Mouse (Mus musculus): Measurements from ENCODE around the gene Cracr2b. TPM values are rescaled to one million over a fixed set of nuclear protein-coding genes. Genes with fewer than 3 reads are reported as not detected.

Gene Cracr2b
- total RNA-seq, 2 experiments from 2014 or later, result 14.9 to 21.3 TPM

Other genes with a start within 250 kb of the Cracr2b start
- 2.2 TPM in 1 of 2 replicates, not detected in the other for gene Lmntd2, start 247.0 kb upstream of the Cracr2b start, total RNA-seq (2014; fragmentation: Nextera tagmentation)
- gene Lmntd2, start 247.0 kb upstream of the Cracr2b start, total RNA-seq (2017), result 0.34 TPM in 1 of 2 replicates, not detected in the other
- 3.1 and 4.5 TPM in 2 replicates for gene Rassf7, start 245.2 kb upstream of the Cracr2b start, total RNA-seq (2014; fragmentation: Nextera tagmentation)
- 2.0 and 4.5 TPM in 2 replicates for gene Rassf7, start 245.2 kb upstream of the Cracr2b start, total RNA-seq (2017)
- 70.9 and 75.4 TPM in 2 replicates for gene Phrf1, start 232.3 kb upstream of the Cracr2b start, total RNA-seq (2014; fragmentation: Nextera tagmentation)
- gene Phrf1, start 232.3 kb upstream of the Cracr2b start, total RNA-seq (2017), result 51.7 and 57.7 TPM in 2 replicates
- 0.38 and 1.3 TPM in 2 replicates for gene Irf7, start 194.6 kb upstream of the Cracr2b start, total RNA-seq (2014; fragmentation: Nextera tagmentation)
- 2.1 and 2.7 TPM in 2 replicates for gene Irf7, start 194.6 kb upstream of the Cracr2b start, total RNA-seq (2017)
- gene Cdhr5, start 184.3 kb upstream of the Cracr2b start, total RNA-seq (2014; fragmentation: Nextera tagmentation), result not detected in 2 replicates
- gene Cdhr5, start 184.3 kb upstream of the Cracr2b start, total RNA-seq (2017), result not detected in 2 replicates
- gene Sct, start 182.0 kb upstream of the Cracr2b start, total RNA-seq (2014; fragmentation: Nextera tagmentation), result not detected in 2 replicates
- not detected in 2 replicates for gene Sct, start 182.0 kb upstream of the Cracr2b start, total RNA-seq (2017)
- not detected in 2 replicates for gene Drd4, start 169.1 kb upstream of the Cracr2b start, total RNA-seq (2014; fragmentation: Nextera tagmentation)
- not detected in 2 replicates for gene Drd4, start 169.1 kb upstream of the Cracr2b start, total RNA-seq (2017)
- 43.3 and 52.4 TPM in 2 replicates for gene Deaf1, start 133.4 kb upstream of the Cracr2b start, total RNA-seq (2014; fragmentation: Nextera tagmentation)
- gene Deaf1, start 133.4 kb upstream of the Cracr2b start, total RNA-seq (2017), result 6.3 and 21.4 TPM in 2 replicates
- gene Tmem80, start 133.4 kb upstream of the Cracr2b start, total RNA-seq (2014; fragmentation: Nextera tagmentation), result 6.0 and 13.2 TPM in 2 replicates
- 4.5 and 8.7 TPM in 2 replicates for gene Tmem80, start 133.4 kb upstream of the Cracr2b start, total RNA-seq (2017)
- 0.11 TPM in 1 of 2 replicates, not detected in the other for gene Eps8l2, start 122.2 kb upstream of the Cracr2b start, total RNA-seq (2014; fragmentation: Nextera tagmentation)
- gene Eps8l2, start 122.2 kb upstream of the Cracr2b start, total RNA-seq (2017), result not detected in 2 replicates
- 289 and 344 TPM in 2 replicates for gene Taldo1, start 68.9 kb upstream of the Cracr2b start, total RNA-seq (2014; fragmentation: Nextera tagmentation)
- 559 and 668 TPM in 2 replicates for gene Taldo1, start 68.9 kb upstream of the Cracr2b start, total RNA-seq (2017)
- gene Gatd1, start 47.0 kb upstream of the Cracr2b start, total RNA-seq (2014; fragmentation: Nextera tagmentation), result 19.7 and 41.9 TPM in 2 replicates
- gene Gatd1, start 47.0 kb upstream of the Cracr2b start, total RNA-seq (2017), result 10.8 and 15.6 TPM in 2 replicates
- gene Cend1, start 31.6 kb upstream of the Cracr2b start, total RNA-seq (2014; fragmentation: Nextera tagmentation), result not detected in 2 replicates
- not detected in 2 replicates for gene Cend1, start 31.6 kb upstream of the Cracr2b start, total RNA-seq (2017)
- gene Slc25a22, start 23.2 kb upstream of the Cracr2b start, total RNA-seq (2014; fragmentation: Nextera tagmentation), result 18.8 and 36.2 TPM in 2 replicates
- gene Slc25a22, start 23.2 kb upstream of the Cracr2b start, total RNA-seq (2017), result 4.3 and 4.9 TPM in 2 replicates
- gene Pidd1, start 17.1 kb upstream of the Cracr2b start, total RNA-seq (2014; fragmentation: Nextera tagmentation), result 33.2 and 45.1 TPM in 2 replicates
- gene Pidd1, start 17.1 kb upstream of the Cracr2b start, total RNA-seq (2017), result 10.5 and 16.4 TPM in 2 replicates
- 2,601 and 5,139 TPM in 2 replicates for gene Rplp2, start 13.7 kb upstream of the Cracr2b start, total RNA-seq (2014; fragmentation: Nextera tagmentation)
- gene Rplp2, start 13.7 kb upstream of the Cracr2b start, total RNA-seq (2017), result 2,496 and 4,245 TPM in 2 replicates
- gene Pnpla2, start 5.9 kb upstream of the Cracr2b start, total RNA-seq (2014; fragmentation: Nextera tagmentation), result 93.9 and 97.0 TPM in 2 replicates
- gene Pnpla2, start 5.9 kb upstream of the Cracr2b start, total RNA-seq (2017), result 19.0 and 35.1 TPM in 2 replicates
- 19.2 and 20.0 TPM in 2 replicates for gene Cd151, start 6.3 kb downstream of the Cracr2b start, total RNA-seq (2014; fragmentation: Nextera tagmentation)
- 18.4 and 20.4 TPM in 2 replicates for gene Cd151, start 6.3 kb downstream of the Cracr2b start, total RNA-seq (2017)
- 36.4 and 59.6 TPM in 2 replicates for gene Polr2l, start 14.0 kb downstream of the Cracr2b start, total RNA-seq (2014; fragmentation: Nextera tagmentation)
- 40.9 and 43.5 TPM in 2 replicates for gene Polr2l, start 14.0 kb downstream of the Cracr2b start, total RNA-seq (2017)
- 50.4 and 53.8 TPM in 2 replicates for gene Tspan4, start 14.1 kb downstream of the Cracr2b start, total RNA-seq (2014; fragmentation: Nextera tagmentation)
- 42.6 and 44.9 TPM in 2 replicates for gene Tspan4, start 14.1 kb downstream of the Cracr2b start, total RNA-seq (2017)
- gene Chid1, start 78.8 kb downstream of the Cracr2b start, total RNA-seq (2014; fragmentation: Nextera tagmentation), result 12.2 and 26.1 TPM in 2 replicates
- 40.2 and 40.9 TPM in 2 replicates for gene Chid1, start 78.8 kb downstream of the Cracr2b start, total RNA-seq (2017)
- gene Ap2a2, start 101.1 kb downstream of the Cracr2b start, total RNA-seq (2014; fragmentation: Nextera tagmentation), result 18.9 and 21.0 TPM in 2 replicates
- 20.2 and 28.4 TPM in 2 replicates for gene Ap2a2, start 101.1 kb downstream of the Cracr2b start, total RNA-seq (2017)
- gene Muc6, start 194.2 kb downstream of the Cracr2b start, total RNA-seq (2014; fragmentation: Nextera tagmentation), result 0.80 TPM in 1 of 2 replicates, not detected in the other
- not detected in 2 replicates for gene Muc6, start 194.2 kb downstream of the Cracr2b start, total RNA-seq (2017)
- gene Muc2, start 229.2 kb downstream of the Cracr2b start, total RNA-seq (2014; fragmentation: Nextera tagmentation), result not detected in 2 replicates
- not detected in 2 replicates for gene Muc2, start 229.2 kb downstream of the Cracr2b start, total RNA-seq (2017)

Measured in granulocyte monocyte progenitor cell, adult 5-6 weeks (primary cell).